Comparison of ENCODE assay signal across 8 mouse cellular contexts in the genomic region with DNA sequence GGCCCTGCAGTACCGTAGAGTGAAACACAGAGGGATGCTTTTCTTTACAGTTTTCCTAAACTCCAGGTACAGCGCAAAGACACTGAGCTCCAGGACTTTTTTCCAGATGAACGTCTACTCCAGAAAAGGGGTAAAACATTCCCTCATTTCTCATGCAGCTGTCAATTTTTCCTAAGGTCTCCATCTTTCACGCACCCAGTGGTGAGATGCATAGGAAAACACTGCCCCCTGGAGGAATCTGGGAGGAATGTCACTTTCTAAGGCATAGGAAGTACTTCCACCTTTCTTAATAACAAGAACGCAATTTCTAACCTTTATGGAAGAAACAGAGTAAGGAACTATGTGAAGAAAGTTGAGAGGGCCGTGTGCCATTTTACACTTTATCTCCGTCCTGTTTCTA.
DNase-seq lines count a peak whose midpoint lies in the region; ATAC-seq and TF ChIP-seq lines count a peak whose summit lies in the region.
"Had no signal": no experiment of that assay in that cellular context is flagged by ENCODE, and none has a peak within 500 bp of the region (broad histone marks: within the 10 kb centered on the region; RNA-seq: fewer than 3 reads in every experiment).

No protein-coding gene starts in this region.

- TF ChIP-seq CTCF in liver, embryonic 14.5 days (IDR thresholded peaks at IDR 0.05; ENCODE audit: low read depth), result peak; percentile 60
- peak; percentile 81 for TF ChIP-seq CTCF in Patski (IDR thresholded peaks at IDR 0.05)

- H3K9ac ChIP-seq in liver, embryonic 14.5 days (replicated peaks), result no peak overlapping the region
- no peak overlapping the region for H3K9ac ChIP-seq in liver, embryonic 12.5 days
- H3K9ac ChIP-seq in neural tube, embryonic 13.5 days, result no peak overlapping the region
- H3K9ac ChIP-seq: liver, embryonic 15.5 days had no signal

- no peak overlapping the region for H3K27ac ChIP-seq in liver, embryonic 14.5 days
- H3K27ac ChIP-seq in liver, embryonic 12.5 days, result no peak overlapping the region
- H3K27ac ChIP-seq in neural tube, embryonic 13.5 days (replicated peaks), result no peak overlapping the region
- H3K27ac ChIP-seq: liver, embryonic 15.5 days had no signal

- H3K4me1 ChIP-seq in liver, embryonic 14.5 days (replicated peaks; ENCODE audit: control insufficient read depth in 2 of 2, insufficient read depth in 2 of 2, low read length in 1 of 2), result no peaks in the 10 kb centered on the region
- no peaks in the 10 kb centered on the region for H3K4me1 ChIP-seq in liver, embryonic 12.5 days
- peaks cover 5% of the 10 kb centered on the region for H3K4me1 ChIP-seq in neural tube, embryonic 13.5 days (replicated peaks)
- H3K4me1 ChIP-seq: liver, embryonic 15.5 days had no signal

- no peaks in the 10 kb centered on the region for H3K27me3 ChIP-seq in liver, embryonic 14.5 days (ENCODE audit: control insufficient read depth, insufficient read depth, low read length)
- H3K27me3 ChIP-seq in liver, embryonic 12.5 days (replicated peaks), result no peaks in the 10 kb centered on the region
- H3K27me3 ChIP-seq in Patski, result peaks cover 5% of the 10 kb centered on the region
- H3K27me3 ChIP-seq in neural tube, embryonic 13.5 days, result no peaks in the 10 kb centered on the region
- H3K27me3 ChIP-seq: liver, embryonic 15.5 days had no signal

- DNase-seq in liver, embryonic 14.5 days (ENCODE audit: low read depth in 3 of 3, low spot score in 3 of 3), result no peak
- no peak for DNase-seq in Patski (ENCODE audit: low read depth, low spot score)
- DNase-seq in cerebellum, postnatal 14 days, result peak; percentile 65 to 68
- peak; percentile 31 for DNase-seq in hindlimb bud, embryonic 11.5 days (ENCODE audit: extremely low spot score, low read depth, low spot score)
- no peak for DNase-seq in adrenal gland, adult 2 months

- CTCF ChIA-PET in Patski (lab: Charles Lee), result interaction anchor here (0.6 to 1.2 kb wide), 5 partner anchors 10 to 635 kb away, joined by 3 to 4 read pairs (median 3); no protein-coding TSS in a partner anchor

- H3K9me3 ChIP-seq in liver, embryonic 14.5 days (ENCODE audit: control insufficient read depth, low read length), result no peaks in the 10 kb centered on the region
- no peaks in the 10 kb centered on the region for H3K9me3 ChIP-seq in liver, embryonic 12.5 days (replicated peaks)
- no peaks in the 10 kb centered on the region for H3K9me3 ChIP-seq in neural tube, embryonic 13.5 days
- H3K9me3 ChIP-seq: liver, embryonic 15.5 days had no signal

- 31% methylated on average over 7 of the region's 7 CpGs for WGBS in liver, embryonic 14.5 days (ENCODE audit: insufficient replicate concordance)
- WGBS in liver, embryonic 12.5 days (ENCODE audit: insufficient replicate concordance), result 29% methylated on average over 7 of the region's 7 CpGs
- WGBS in neural tube, embryonic 13.5 days, result 45% methylated on average over 7 of the region's 7 CpGs

- POLR2A ChIA-PET in Patski (lab: Charles Lee), result no interaction called here

- no peak for ATAC-seq in liver, embryonic 14.5 days (ENCODE audit: insufficient read depth)
- no peak for ATAC-seq in liver, embryonic 12.5 days
- no peak for ATAC-seq in Patski
- peak; percentile 60 for ATAC-seq in neural tube, embryonic 13.5 days (ENCODE audit: low read depth)

- H3K4me2 ChIP-seq in liver, embryonic 14.5 days (ENCODE audit: low read depth), result no peak overlapping the region
- H3K4me2 ChIP-seq in liver, embryonic 12.5 days, result no peak overlapping the region
- no peak overlapping the region for H3K4me2 ChIP-seq in neural tube, embryonic 13.5 days
- H3K4me2 ChIP-seq: liver, embryonic 15.5 days had no signal

- in situ Hi-C loops in Patski (cut with MboI; ENCODE audit: low pct_unique_long_range_greater_than_20kb), result loop anchor here (25.0 kb wide), 1 partner anchor 1902 kb away; no protein-coding TSS in a partner anchor

- no peak overlapping the region for H3K4me3 ChIP-seq in liver, embryonic 14.5 days (ENCODE audit: insufficient read depth in 1 of 2, low read depth in 2 of 2, low read length in 2 of 2)
- no peak overlapping the region for H3K4me3 ChIP-seq in liver, embryonic 12.5 days
- H3K4me3 ChIP-seq in neural tube, embryonic 13.5 days, result no peak overlapping the region
- H3K4me3 ChIP-seq: liver, embryonic 15.5 days had no signal

- TF ChIP-seq EP300 in liver, embryonic 14.5 days (IDR thresholded peaks at IDR 0.05; ENCODE audit: low read depth), result no peak

- H3K36me3 ChIP-seq in liver, embryonic 14.5 days (replicated peaks; ENCODE audit: control insufficient read depth, insufficient read depth, low read depth), result no peaks in the 10 kb centered on the region
- H3K36me3 ChIP-seq in liver, embryonic 12.5 days, result no peaks in the 10 kb centered on the region
- no peaks in the 10 kb centered on the region for H3K36me3 ChIP-seq in neural tube, embryonic 13.5 days
- H3K36me3 ChIP-seq: liver, embryonic 15.5 days had no signal

Comparison
In these comparisons a context has a peak if more than half of its experiments do, and no peak if none do; other contexts are left out.
1. DNase-seq: peak in cerebellum, postnatal 14 days (2 of 2) and hindlimb bud, embryonic 11.5 days (single experiment); none in liver, embryonic 14.5 days (0 of 3), Patski (single experiment) and adrenal gland, adult 2 months (single experiment).